Mouse (Mus musculus) limb, embryonic 14.5 days (tissue): ENCODE results near the gene H2-Ob. TPM values are rescaled to one million over a fixed set of nuclear protein-coding genes. Genes with fewer than 3 reads are reported as not detected.

Source experiments
- ATAC-seq: fragments of 200-750 bp; cut with Nextera tagmentation; 2 replicates; pipeline ENCODE4 v1.8.0; 2017; ENCODE audit warnings: low read depth, moderate number of reproducible peaks, moderate TSS enrichment; ENCODE audit not compliant: low FRiP score
- DNase-seq: peaks from one replicate; pipeline ENCODE4 v3.0.0-alpha.2; 2015; ENCODE audit warnings: low spot score
- H3K27ac ChIP-seq: fragments of 300-500 bp; sonication (generic); replicated peaks from 2 replicates; pipeline ENCODE4 v1.5.1; 2014; ENCODE audit warnings: low read depth, mild to moderate bottlenecking, low read length, moderate library complexity, mixed read lengths
- H3K27me3 ChIP-seq: fragments of 300-500 bp; sonication (generic); 2 replicates; pipeline ENCODE4 v1.6.1; 2014; ENCODE audit warnings: low read length, mixed read lengths; ENCODE audit not compliant: control insufficient read depth, insufficient read depth
- H3K36me3 ChIP-seq: fragments of 300-500 bp; sonication (generic); 2 replicates; pipeline ENCODE4 v1.6.1; 2014; ENCODE audit warnings: mild to moderate bottlenecking, low read length, moderate library complexity, mixed read lengths; ENCODE audit not compliant: control insufficient read depth, insufficient read depth
- H3K4me1 ChIP-seq: fragments of 300-500 bp; sonication (generic); 2 replicates; pipeline ENCODE4 v1.6.1; 2014; ENCODE audit warnings: antibody characterized with exemption, low read length, mixed read lengths; ENCODE audit not compliant: control insufficient read depth, insufficient read depth
- H3K4me2 ChIP-seq: fragments of 300-500 bp; sonication (generic); replicated peaks from 2 replicates; pipeline ENCODE4 v1.6.1; 2014; ENCODE audit warnings: low read depth, mild to moderate bottlenecking, low read length, moderate library complexity; ENCODE audit not compliant: severe bottlenecking
- H3K4me3 ChIP-seq: fragments of 300-500 bp; sonication (generic); replicated peaks from 2 replicates; pipeline ENCODE4 v1.5.1; 2014; ENCODE audit warnings: low read length
- H3K9ac ChIP-seq: fragments of 300-500 bp; sonication (generic); 2 replicates; pipeline ENCODE4 v1.6.1; 2014; ENCODE audit warnings: mild to moderate bottlenecking, low read depth, low read length, moderate library complexity; ENCODE audit not compliant: severe bottlenecking
- H3K9me3 ChIP-seq: fragments of 300-500 bp; sonication (generic); 2 replicates; pipeline ENCODE4 v1.6.1; 2016; ENCODE audit warnings: low read length; ENCODE audit not compliant: control insufficient read depth
- POLR2A ChIP-seq: fragments of 200-500 bp; IDR thresholded peaks from 2 replicates; pipeline ENCODE4 v1.8.0; 2012; ENCODE audit warnings: inconsistent platforms, mild to moderate bottlenecking, moderate library complexity, borderline replicate concordance; ENCODE audit not compliant: insufficient read depth, insufficient read length; ENCODE audit errors: extremely low read depth
- WGBS: fragments of 180-500 bp; shearing (Covaris S2); extraction: QIAGEN DNeasy Blood & Tissue Kit; methylation state at CpG from one replicate; pipeline ENCODE4 v1.1.7; 2014; 5-methylcytosine and 5-hydroxymethylcytosine counted together
- polyA plus RNA-seq, 2 experiments: library from polyadenylated mRNA; depleted of rRNA in 1 of 2; stranded (reverse) in 1 of 2; unstranded in 1 of 2; fragments of >200 nt; fragmentation: Nextera tagmentation in 1 of 2; extraction: Ambion mirVana in 1 of 2; gene quantifications; 2 replicates each; pipeline versions ENCODE4 v1.2.1 to v1.2.3; 2012 to 2014

Gene H2-Ob
- polyA plus RNA-seq, 2 experiments = 0.06 TPM; not detected in 1

DNA sequence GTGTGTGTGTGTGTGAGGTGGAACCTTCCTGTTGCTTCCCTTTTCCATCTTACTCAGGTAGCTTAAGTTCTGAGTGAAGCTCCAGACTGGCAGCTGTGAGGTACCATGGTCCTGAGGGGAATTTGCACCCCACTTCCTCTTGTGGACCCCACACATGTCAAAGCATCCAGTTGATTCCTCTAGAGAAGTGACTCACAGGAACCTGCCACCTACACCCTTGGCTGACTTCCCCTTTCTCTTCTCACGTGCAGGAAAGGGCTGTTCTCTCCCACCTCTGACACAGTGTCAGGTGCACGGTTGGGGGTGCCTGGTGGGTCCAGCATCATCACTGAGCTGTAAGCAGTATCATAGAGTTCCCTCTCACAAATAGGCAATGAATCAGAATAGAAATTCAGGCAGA is 54.8 kb downstream of the H2-Ob start:
- no peak overlapping the region for H3K4me3 ChIP-seq
- ATAC-seq (no peak), DNase-seq (no peak)
- no peak for TF ChIP-seq POLR2A
- H3K4me2 ChIP-seq = no peak overlapping the region
- WGBS = 46% methylated on average over 2 of the region's 2 CpGs
- H3K36me3 ChIP-seq = no peaks in the 10 kb centered on the region
- H3K27me3 ChIP-seq = no peaks in the 10 kb centered on the region
- no peak overlapping the region for H3K27ac ChIP-seq
- H3K9ac ChIP-seq = no peak overlapping the region
- no peaks in the 10 kb centered on the region for H3K4me1 ChIP-seq
- no peaks in the 10 kb centered on the region for H3K9me3 ChIP-seq

DNA sequence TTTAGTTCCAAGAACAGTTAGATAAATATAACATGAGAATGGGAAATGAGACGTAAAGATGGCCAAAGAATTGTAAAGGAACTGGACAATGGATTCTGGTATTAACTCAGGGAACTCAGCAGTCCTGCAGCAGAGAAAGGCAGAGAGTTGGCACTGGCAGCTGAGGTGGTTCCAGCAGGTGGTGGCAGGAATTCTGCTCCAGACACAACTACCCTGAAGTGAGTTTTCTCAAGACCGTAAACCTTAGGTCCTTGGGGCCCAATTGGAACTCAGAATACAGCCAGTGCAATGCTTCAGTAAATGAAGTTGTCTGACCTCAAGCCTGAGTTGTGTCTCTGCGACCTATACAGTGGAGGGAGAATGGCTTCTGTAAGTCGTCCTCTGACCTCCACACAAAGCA is 55.5 kb downstream of the H2-Ob start:
- Histone ChIP-seq H3K9me3 (no peaks in the 10 kb centered on the region), H3K27me3 (no peaks in the 10 kb centered on the region), H3K4me1 (no peaks in the 10 kb centered on the region), H3K4me2 (no peak overlapping the region), H3K36me3 (no peaks in the 10 kb centered on the region), H3K9ac (no peak overlapping the region), H3K27ac (no peak overlapping the region), H3K4me3 (no peak overlapping the region)
- no peak for TF ChIP-seq POLR2A
- DNase-seq = no peak
- ATAC-seq = no peak
- 63% methylated on average over 4 of the region's 4 CpGs for WGBS

DNA sequence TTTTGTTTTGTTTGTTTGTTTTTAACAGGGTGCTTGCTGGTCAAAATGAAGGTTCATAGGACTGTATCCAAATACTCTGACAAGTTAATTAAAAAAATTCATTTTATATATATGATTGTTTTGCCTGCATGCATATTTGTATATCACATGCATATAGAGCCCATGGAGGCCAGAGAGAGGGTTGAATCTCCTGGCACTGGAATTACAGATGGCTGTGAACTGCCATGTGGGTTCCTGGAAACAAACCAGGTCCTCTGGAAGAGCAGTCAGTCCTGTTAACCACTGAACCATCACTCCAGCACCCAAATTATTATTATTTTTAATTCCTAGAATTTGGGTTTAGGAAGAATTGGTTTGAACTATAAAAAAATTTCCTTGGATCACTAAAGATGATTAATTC is 56.6 kb downstream of the H2-Ob start:
- H3K4me3 ChIP-seq = no peak overlapping the region
- H3K9ac ChIP-seq = no peak overlapping the region
- H3K27ac ChIP-seq = no peak overlapping the region
- H3K27me3 ChIP-seq = no peaks in the 10 kb centered on the region
- DNase-seq = no peak
- no peaks in the 10 kb centered on the region for H3K4me1 ChIP-seq
- ATAC-seq = no peak
- H3K9me3 ChIP-seq = no peaks in the 10 kb centered on the region
- H3K36me3 ChIP-seq = no peaks in the 10 kb centered on the region
- H3K4me2 ChIP-seq = no peak overlapping the region
- TF ChIP-seq POLR2A = no peak

DNA sequence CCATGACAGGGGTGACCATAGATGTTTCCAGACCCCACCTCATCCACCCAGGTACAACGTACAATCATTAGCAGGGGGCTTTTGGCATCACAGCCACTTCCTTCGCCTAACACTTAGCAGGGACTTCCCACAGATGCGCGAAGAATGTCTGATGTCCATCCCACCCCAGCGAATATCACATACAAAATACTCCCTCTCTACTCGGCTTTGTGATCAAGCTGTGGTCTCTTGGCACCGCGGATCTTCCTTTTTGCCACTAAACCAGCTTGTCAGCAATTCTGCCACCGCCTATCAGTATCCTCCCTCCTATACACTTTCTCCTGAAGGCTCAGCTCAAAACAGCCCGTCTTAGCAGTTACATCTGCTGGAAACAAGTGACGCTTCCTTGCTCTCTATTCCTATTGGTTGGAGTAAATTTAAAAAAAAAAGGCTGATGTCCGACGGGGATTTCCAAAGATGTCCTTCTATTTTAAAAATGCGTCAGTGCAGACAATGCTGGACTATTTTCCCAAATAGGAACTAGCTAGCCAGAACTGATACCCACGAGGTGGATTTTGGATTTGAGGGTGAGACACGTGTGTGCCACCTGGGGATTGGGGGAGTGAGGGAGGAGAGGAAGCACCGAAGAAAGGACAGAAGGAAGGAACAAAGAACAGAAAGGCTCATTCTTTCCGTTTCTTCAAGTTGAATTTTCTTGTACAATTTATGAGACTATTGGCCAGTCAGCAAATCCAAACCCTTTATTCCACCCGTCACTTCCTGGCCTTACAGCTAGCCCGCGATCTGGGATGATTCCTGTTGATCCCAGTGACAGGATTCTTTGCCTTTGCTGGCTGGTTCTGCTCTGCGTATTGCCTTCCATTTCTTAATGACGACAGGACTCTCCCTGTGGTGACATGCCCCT is 57.4 kb downstream of the H2-Ob start:
- Histone ChIP-seq H3K36me3 (no peaks in the 10 kb centered on the region), H3K4me1 (no peaks in the 10 kb centered on the region), H3K4me2 (peak overlapping the region; percentile 40), H3K27ac (no peak overlapping the region), H3K27me3 (no peaks in the 10 kb centered on the region), H3K4me3 (peak overlapping the region; percentile 24), H3K9me3 (no peaks in the 10 kb centered on the region), H3K9ac (0 out of 2 replicates have a peak overlapping the region, but pooled peaks have one; percentile 1)
- ATAC-seq (0 out of 2 replicates have a peak, but pooled peaks have one; percentile 66), DNase-seq (peak; percentile 79)
- no peak for TF ChIP-seq POLR2A
- WGBS = 23% methylated on average over 23 of the region's 23 CpGs

DNA sequence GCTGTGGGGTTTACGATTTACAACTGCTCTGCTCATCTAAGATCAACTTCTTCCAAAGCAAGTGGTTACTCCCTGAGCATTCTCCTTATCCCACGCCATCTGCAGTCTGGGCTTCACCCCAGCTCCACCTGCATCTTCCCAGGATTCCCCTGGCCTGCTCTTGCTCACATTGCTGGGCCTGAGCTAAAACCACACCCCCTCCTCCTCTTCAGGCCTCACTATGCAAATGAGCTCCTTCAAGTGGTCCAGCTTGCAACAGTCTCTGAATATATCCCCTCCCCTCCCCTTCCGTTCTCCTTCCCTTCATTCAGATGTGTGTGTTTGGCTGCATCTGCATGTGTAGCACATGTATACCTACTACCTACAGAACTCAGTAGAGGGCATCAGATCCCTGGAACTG is 60.7 kb downstream of the H2-Ob start:
- H3K9me3 ChIP-seq = no peaks in the 10 kb centered on the region
- WGBS = 69% methylated on average over 3 of the region's 3 CpGs

DNA sequence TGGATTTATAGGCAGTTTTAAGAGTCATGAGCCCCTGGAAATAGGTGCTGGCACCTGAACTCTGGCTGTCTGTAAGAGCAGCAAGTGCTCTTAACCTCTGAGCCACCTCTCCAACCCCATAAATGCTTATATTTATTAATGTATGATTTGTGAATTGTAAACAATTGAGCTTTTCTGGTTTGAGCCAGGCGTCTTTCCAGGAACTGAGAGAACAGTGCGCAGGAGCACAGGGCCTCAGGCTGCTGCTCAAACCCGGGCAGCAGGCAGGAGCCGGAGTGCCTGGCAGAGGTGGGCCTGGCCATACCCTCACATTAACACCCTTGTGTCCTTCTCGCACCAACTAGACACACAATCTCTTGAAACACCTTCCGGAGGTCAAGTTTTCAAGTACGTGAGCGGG is 61.4 kb downstream of the H2-Ob start:
- DNase-seq (no peak), ATAC-seq (no peak)
- Histone ChIP-seq H3K27ac (no peak overlapping the region), H3K4me2 (no peak overlapping the region), H3K36me3 (no peaks in the 10 kb centered on the region), H3K9me3 (no peaks in the 10 kb centered on the region), H3K4me1 (no peaks in the 10 kb centered on the region), H3K4me3 (no peak overlapping the region), H3K27me3 (no peaks in the 10 kb centered on the region), H3K9ac (no peak overlapping the region)
- TF ChIP-seq POLR2A = no peak
- 87% methylated on average over 8 of the region's 8 CpGs for WGBS

More for the DNA sequence above, 60.7 kb downstream of the H2-Ob start:
- H3K4me1 ChIP-seq = no peaks in the 10 kb centered on the region
- H3K4me3 ChIP-seq = no peak overlapping the region
- H3K27ac ChIP-seq = no peak overlapping the region
- ATAC-seq (no peak), DNase-seq (no peak)
- no peak for TF ChIP-seq POLR2A
- H3K4me2 ChIP-seq = no peak overlapping the region
- no peaks in the 10 kb centered on the region for H3K27me3 ChIP-seq
- no peaks in the 10 kb centered on the region for H3K36me3 ChIP-seq
- H3K9ac ChIP-seq = no peak overlapping the region
